24 mouse cellular contexts compared by ENCODE assay signal in the genomic region with DNA sequence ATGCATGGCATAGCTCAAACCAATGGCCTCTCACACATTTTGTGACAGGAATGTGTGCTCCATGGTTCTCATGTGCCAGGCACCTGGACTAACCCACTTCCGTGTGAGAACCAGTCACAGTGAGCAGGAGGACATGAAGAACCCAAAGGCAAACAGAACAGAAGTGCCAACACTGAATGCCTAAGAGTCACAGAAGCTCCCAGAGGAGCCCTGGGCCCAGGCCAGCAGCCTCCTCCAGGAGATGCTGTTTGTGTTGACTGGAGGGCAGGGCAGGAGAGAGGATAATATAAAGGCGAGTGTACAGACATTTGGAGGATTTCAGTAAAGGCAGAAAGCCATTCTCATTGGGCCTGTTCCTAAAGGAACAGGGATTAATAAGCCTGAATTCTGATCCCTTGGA. TPM values are rescaled to one million over a fixed set of nuclear protein-coding genes. Genes with fewer than 3 reads are reported as not detected.
DNase-seq lines count a peak whose midpoint lies in the region; ATAC-seq and TF ChIP-seq lines count a peak whose summit lies in the region.
"Had no signal": no experiment of that assay in that cellular context is flagged by ENCODE, and none has a peak within 500 bp of the region (broad histone marks: within the 10 kb centered on the region; RNA-seq: fewer than 3 reads in every experiment).

No protein-coding gene starts in this region.

- H3K9ac ChIP-seq in intestine, postnatal 0 days (ENCODE audit: low read depth, low read length): no peak overlapping the region
- H3K9ac ChIP-seq: hindbrain, embryonic 15.5 days; kidney, embryonic 15.5 days; limb, embryonic 13.5 days; lung, embryonic 15.5 days had no signal

- H3K27me3 ChIP-seq in intestine, postnatal 0 days (replicated peaks; ENCODE audit: control insufficient read depth, insufficient read depth, low read length): no peaks in the 10 kb centered on the region
- H3K27me3 ChIP-seq: hindbrain, embryonic 15.5 days; kidney, embryonic 15.5 days; limb, embryonic 13.5 days; lung, embryonic 15.5 days had no signal

- H3K27ac ChIP-seq in cortical plate, adult 2 months (ENCODE audit: insufficient read depth, low read length): no peak overlapping the region
- H3K27ac ChIP-seq in intestine, postnatal 0 days (ENCODE audit: low read depth, low read length): no peak overlapping the region
- H3K27ac ChIP-seq: gastrocnemius, adult 2 months; hindbrain, embryonic 10.5 days; hindbrain, embryonic 15.5 days; kidney, embryonic 15.5 days; limb, embryonic 13.5 days; lung, embryonic 15.5 days; midbrain, embryonic 10.5 days had no signal

- no peak overlapping the region for H3K4me2 ChIP-seq in intestine, postnatal 0 days (replicated peaks; ENCODE audit: low read depth)
- H3K4me2 ChIP-seq: hindbrain, embryonic 15.5 days; kidney, embryonic 15.5 days; limb, embryonic 13.5 days; liver, embryonic 11.5 days; lung, embryonic 15.5 days had no signal

- H3K9me3 ChIP-seq in intestine, postnatal 0 days (ENCODE audit: control insufficient read depth): no peaks in the 10 kb centered on the region
- H3K9me3 ChIP-seq: hindbrain, embryonic 15.5 days; kidney, embryonic 15.5 days; lung, embryonic 15.5 days had no signal

- H3K4me1 ChIP-seq in cortical plate, adult 2 months (ENCODE audit: control insufficient read depth, insufficient read depth, low read length): peaks cover 10% of the 10 kb centered on the region
- H3K4me1 ChIP-seq in intestine, postnatal 0 days (replicated peaks; ENCODE audit: control insufficient read depth, insufficient read depth, low read length): no peaks in the 10 kb centered on the region
- H3K4me1 ChIP-seq: hindbrain, embryonic 10.5 days; hindbrain, embryonic 15.5 days; kidney, embryonic 15.5 days; limb, embryonic 13.5 days; lung, embryonic 15.5 days; midbrain, embryonic 10.5 days had no signal

- TF ChIP-seq POLR2A in cortical plate, adult 2 months (IDR thresholded peaks at IDR 0.05; ENCODE audit: extremely low read depth, insufficient read depth, low read length): 0 out of 2 replicates have a peak, but pooled peaks have one; percentile 2

- H3K4me3 ChIP-seq in cortical plate, adult 2 months (ENCODE audit: insufficient read depth, low read length): no peak overlapping the region
- no peak overlapping the region for H3K4me3 ChIP-seq in intestine, postnatal 0 days (ENCODE audit: low read depth, low read length)
- H3K4me3 ChIP-seq: gastrocnemius, adult 2 months; hindbrain, embryonic 10.5 days; hindbrain, embryonic 15.5 days; kidney, embryonic 15.5 days; limb, embryonic 13.5 days; lung, embryonic 15.5 days; midbrain, embryonic 10.5 days had no signal

- TF ChIP-seq CTCF in cortical plate, adult 2 months (IDR thresholded peaks at IDR 0.05; ENCODE audit: extremely low read depth, insufficient read depth, low read length): no peak
- no peak for TF ChIP-seq CTCF in intestine, postnatal 0 days (IDR thresholded peaks at IDR 0.05; ENCODE audit: low read depth)

- peak; percentile 91 for DNase-seq in brain, adult 2 months (ENCODE audit: low read depth, low spot score)
- peak; percentile 89 for DNase-seq in cerebellum, adult 11-12 months
- peak; percentile 90 for DNase-seq in cerebellum, adult 9-11 months
- DNase-seq in adrenal gland, adult (ENCODE audit: inconsistent age in 2 of 2, low spot score in 1 of 2): no peak
- DNase-seq: adrenal gland, postnatal 14 days; B cell, adult 2 months; gastrocnemius, adult 2 months; heart, postnatal 14 days; kidney, adult 18-20 months; kidney, postnatal 25 days; right cerebral cortex, adult 18-20 months had no signal

- WGBS in intestine, postnatal 0 days: 74% methylated on average over 2 of the region's 2 CpGs

- ATAC-seq in intestine, postnatal 0 days: no peak
- ATAC-seq: forebrain, embryonic 14.5 days; inflammation-experienced regulatory T-cells, adult 6 months; midbrain, embryonic 16.5 days had no signal

- H3K36me3 ChIP-seq in intestine, postnatal 0 days (ENCODE audit: control insufficient read depth, insufficient read depth): no peaks in the 10 kb centered on the region
- H3K36me3 ChIP-seq: hindbrain, embryonic 10.5 days; hindbrain, embryonic 15.5 days; kidney, embryonic 15.5 days; limb, embryonic 13.5 days; lung, embryonic 15.5 days; midbrain, embryonic 10.5 days had no signal

RNA-seq across cellular contexts. Expression of a gene that starts 25.0 kb away (rescaled TPM):
- polyA plus RNA-seq in cortical plate, adult 2 months (2012; rRNA removed): 2,914 and 2,964 TPM in 2 replicates
- polyA plus RNA-seq in intestine, postnatal 0 days (2015; fragmentation: Nextera tagmentation; extraction: Ambion mirVana): 10.3 and 10.6 TPM in 2 replicates
- polyA plus RNA-seq: inflammation-experienced regulatory T-cells, adult 6 months; testis, adult 2 months had no signal

Comparison
In these comparisons a context has a peak if more than half of its experiments do, and no peak if none do; other contexts are left out.
1. DNase-seq: peak in brain, adult 2 months (single experiment), cerebellum, adult 11-12 months (single experiment) and cerebellum, adult 9-11 months (single experiment); none in adrenal gland, adult (0 of 2).
2. RNA of a gene that starts 25.0 kb away (polyA plus RNA-seq): 2,914 to 2,964 TPM in cortical plate, adult 2 months; 10.3 to 10.6 TPM in intestine, postnatal 0 days; every median in the first group is over 100 times any median in the second.